Mouse (Mus musculus) bone marrow, adult 2 months (tissue): ENCODE measurements at regions not wholly inside any gene's neighbourhood (a gene's known extent, or its start where the extent isn't known, plus 50 kb on each side); places are given as distances from the start of the nearest gene placed in this dataset.

Experiments used
- CTCF ChIP-seq: fragments of 200-500 bp; IDR thresholded peaks from 2 replicates; pipeline ENCODE4 v1.5.1; 2011; ENCODE audit warnings: low read length, control low read depth; ENCODE audit not compliant: control insufficient read depth, insufficient read depth
- POLR2A ChIP-seq: fragments of 200-500 bp; IDR thresholded peaks from 2 replicates; pipeline ENCODE4 v1.6.1; 2011; ENCODE audit warnings: low read depth, mild to moderate bottlenecking, control low read depth, low read length, borderline replicate concordance; ENCODE audit not compliant: control insufficient read depth

GRCm38 (mm10) chr12:39942910-39943309, 94.9 kb downstream of the Arl4a start:
- TF ChIP-seq POLR2A (no peak), CTCF (no peak)
